Mouse (Mus musculus) embryonic facial prominence, embryonic 15.5 days (tissue): ENCODE results near the gene Capn5. TPM values are rescaled to one million over a fixed set of nuclear protein-coding genes. Genes with fewer than 3 reads are reported as not detected.

Experiments
- ATAC-seq: fragments of 200-750 bp; cut with Nextera tagmentation; 2 replicates; pipeline ENCODE4 v1.8.0; 2017; ENCODE audit warnings: low read depth, moderate TSS enrichment; ENCODE audit not compliant: insufficient number of reproducible peaks, low FRiP score, low TSS enrichment
- H3K27ac ChIP-seq: fragments of 300-500 bp; sonication (generic); replicated peaks from 2 replicates; pipeline ENCODE4 v1.5.1; 2015; ENCODE audit warnings: mild to moderate bottlenecking, inconsistent platforms
- H3K27me3 ChIP-seq: fragments of 300-500 bp; sonication (generic); 2 replicates; pipeline ENCODE4 v1.6.1; 2015; ENCODE audit warnings: inconsistent platforms
- H3K36me3 ChIP-seq: fragments of 300-500 bp; sonication (generic); 2 replicates; pipeline ENCODE4 v1.6.1; 2015; ENCODE audit warnings: mild to moderate bottlenecking, inconsistent platforms
- H3K4me1 ChIP-seq: fragments of 300-500 bp; sonication (generic); 2 replicates; pipeline ENCODE4 v1.6.1; 2015; ENCODE audit warnings: inconsistent platforms
- H3K4me2 ChIP-seq: fragments of 300-500 bp; sonication (generic); replicated peaks from 2 replicates; pipeline ENCODE4 v1.6.1; 2015; ENCODE audit warnings: mild to moderate bottlenecking, inconsistent platforms
- H3K4me3 ChIP-seq: fragments of 300-500 bp; sonication (generic); replicated peaks from 2 replicates; pipeline ENCODE4 v1.5.1; 2015; ENCODE audit warnings: mild to moderate bottlenecking, inconsistent platforms
- H3K9ac ChIP-seq: fragments of 300-500 bp; sonication (generic); 2 replicates; pipeline ENCODE4 v1.6.1; 2015; ENCODE audit warnings: inconsistent platforms
- H3K9me3 ChIP-seq: fragments of 300-500 bp; sonication (generic); replicated peaks from 2 replicates; pipeline ENCODE4 v1.6.1; 2016; ENCODE audit warnings: inconsistent platforms
- WGBS: fragments of 180-500 bp; shearing (Covaris S2); methylation state at CpG from one replicate; pipeline ENCODE4 v1.1.7; 2015; 5-methylcytosine and 5-hydroxymethylcytosine counted together
- polyA plus RNA-seq: library from polyadenylated mRNA; unstranded; fragments of >200 nt; fragmentation: Nextera tagmentation; extraction: Ambion mirVana; gene quantifications from 2 replicates; pipeline ENCODE4 v1.2.1, GENCODE M21; 2015

Gene Capn5
- polyA plus RNA-seq, 1 experiment from 2014 or later, result 11.2 TPM

DNA sequence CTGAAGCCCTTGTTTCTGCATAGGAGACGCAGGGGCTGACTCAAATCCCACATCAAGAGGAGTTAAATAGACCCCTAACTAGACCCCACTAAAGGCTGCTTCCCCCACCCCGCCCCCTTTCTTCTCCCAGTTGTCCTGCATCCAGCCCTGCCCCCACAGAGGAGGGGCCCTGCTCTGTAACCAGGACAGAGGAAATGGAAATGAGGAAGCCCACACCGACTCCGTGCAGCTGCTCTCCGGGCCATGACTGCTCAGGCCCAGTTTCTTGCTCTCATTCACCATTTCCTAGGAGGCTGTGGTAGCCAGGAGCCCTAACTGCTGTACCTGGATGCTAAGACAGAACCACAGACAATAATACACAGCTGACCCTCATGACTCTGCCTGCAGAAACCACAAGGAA, 95.7 kb downstream of the Capn5 start:
- no peak overlapping the region for H3K4me2 ChIP-seq
- no peak overlapping the region for H3K9ac ChIP-seq
- no peaks in the 10 kb centered on the region for H3K36me3 ChIP-seq
- no peaks in the 10 kb centered on the region for H3K9me3 ChIP-seq
- no peaks in the 10 kb centered on the region for H3K27me3 ChIP-seq
- H3K4me3 ChIP-seq, result no peak overlapping the region
- H3K4me1 ChIP-seq, result peaks cover 19% of the 10 kb centered on the region
- WGBS, result 25% methylated on average over 5 of the region's 5 CpGs
- no peak for ATAC-seq
- no peak overlapping the region for H3K27ac ChIP-seq

DNA sequence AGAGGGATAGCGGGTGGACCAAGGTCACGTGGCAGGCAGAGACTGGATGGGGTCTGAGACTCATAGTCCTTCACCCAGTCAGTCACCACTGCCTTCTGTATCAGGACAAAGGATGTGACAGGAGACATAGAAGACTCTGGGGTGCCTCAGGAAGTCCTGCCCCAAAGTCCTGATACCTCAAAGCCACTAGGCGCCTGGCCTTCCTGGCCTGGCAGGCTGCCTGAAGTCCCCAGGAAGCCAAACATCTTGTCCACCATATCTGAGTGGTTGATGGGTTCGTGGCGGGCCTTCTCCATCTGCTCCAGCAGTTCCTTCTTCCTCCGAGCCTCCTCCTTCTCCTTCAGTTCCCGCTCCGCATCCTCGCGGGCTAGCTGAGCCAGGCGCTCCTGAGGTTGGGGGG, 100.6 kb downstream of the Capn5 start:
- 0 out of 2 replicates have a peak, but pooled peaks cover 7% of the 10 kb centered on the region for H3K4me1 ChIP-seq
- H3K27me3 ChIP-seq, result no peaks in the 10 kb centered on the region
- no peak for ATAC-seq
- H3K4me2 ChIP-seq, result no peak overlapping the region
- 89% methylated on average over 11 of the region's 11 CpGs for WGBS
- H3K4me3 ChIP-seq, result no peak overlapping the region
- H3K9me3 ChIP-seq, result no peaks in the 10 kb centered on the region
- no peak overlapping the region for H3K9ac ChIP-seq
- H3K36me3 ChIP-seq, result no peaks in the 10 kb centered on the region
- H3K27ac ChIP-seq, result no peak overlapping the region

DNA sequence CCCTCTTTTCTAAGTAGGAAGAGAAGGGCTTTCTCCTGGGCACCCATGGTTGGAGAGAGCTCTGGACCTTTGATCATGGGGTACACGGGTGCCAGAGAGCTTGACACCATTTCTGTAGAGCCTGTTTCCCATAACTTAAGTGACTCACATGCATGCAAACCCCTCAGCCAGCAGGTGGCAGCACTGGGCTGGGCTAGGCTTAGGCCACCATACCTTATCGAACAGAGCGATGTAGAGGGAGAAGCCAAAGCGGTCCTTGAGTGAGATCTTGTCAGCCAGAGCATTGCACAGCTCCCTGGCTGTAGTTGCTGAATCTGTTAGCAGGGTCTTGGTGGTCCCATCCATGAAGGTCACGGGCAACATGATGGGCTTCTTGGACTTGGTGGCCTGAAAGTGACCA, 106.5 kb downstream of the Capn5 start:
- H3K27ac ChIP-seq, result no peak overlapping the region
- H3K36me3 ChIP-seq, result no peaks in the 10 kb centered on the region
- no peak for ATAC-seq
- no peak overlapping the region for H3K4me2 ChIP-seq
- H3K4me3 ChIP-seq, result no peak overlapping the region
- H3K27me3 ChIP-seq, result no peaks in the 10 kb centered on the region
- no peaks in the 10 kb centered on the region for H3K4me1 ChIP-seq
- H3K9ac ChIP-seq, result no peak overlapping the region
- WGBS, result 30% methylated on average over 5 of the region's 5 CpGs
- no peaks in the 10 kb centered on the region for H3K9me3 ChIP-seq

Other genes with a start within 250 kb of the Capn5 start
- gene Myo7a, start 58.8 kb downstream of the Capn5 start, polyA plus RNA-seq, result 7.2 and 9.8 TPM in 2 replicates
- gene Omp, start 32.8 kb downstream of the Capn5 start, polyA plus RNA-seq, result 7.3 and 10.7 TPM in 2 replicates
- not detected in 2 replicates for gene B3gnt6, start 21.2 kb upstream of the Capn5 start, polyA plus RNA-seq
- gene Acer3, start 142.9 kb upstream of the Capn5 start, polyA plus RNA-seq, result 43.5 and 43.9 TPM in 2 replicates
- 17.0 and 20.7 TPM in 2 replicates for gene Tsku, start 183.1 kb upstream of the Capn5 start, polyA plus RNA-seq